In the genomic region with DNA sequence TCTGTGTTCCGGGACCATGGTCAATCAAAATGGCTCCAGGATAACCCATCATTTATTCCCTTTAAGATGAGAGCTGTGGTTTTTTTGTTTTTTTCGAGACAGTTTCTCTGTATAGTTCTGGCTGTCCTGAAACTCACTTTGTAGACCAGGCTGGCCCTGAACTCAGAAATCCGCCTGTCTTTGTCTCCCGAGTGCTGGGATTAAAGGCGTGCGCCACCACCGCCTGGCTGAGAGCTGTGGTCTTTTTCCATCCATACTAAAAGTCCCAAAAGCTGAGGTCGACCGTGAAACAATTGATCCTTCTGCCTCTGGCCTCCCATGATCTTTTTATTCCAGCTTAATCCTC, we compare ENCODE assay signal across 8 mouse cellular contexts. TPM values are rescaled to one million over a fixed set of nuclear protein-coding genes. Genes with fewer than 3 reads are reported as not detected.
DNase-seq lines count a peak whose midpoint lies in the region; ATAC-seq and TF ChIP-seq lines count a peak whose summit lies in the region.

No protein-coding gene starts in this region.

- no peak for TF ChIP-seq CTCF in cerebellum, adult 2 months (IDR thresholded peaks at IDR 0.05; ENCODE audit: borderline replicate concordance, insufficient read depth, low read depth, low read length)
- TF ChIP-seq CTCF in intestine, postnatal 0 days (IDR thresholded peaks at IDR 0.05; ENCODE audit: low read depth): no peak

- H3K36me3 ChIP-seq in intestine, postnatal 0 days (ENCODE audit: control insufficient read depth, insufficient read depth): peaks cover 15% of the 10 kb centered on the region
- 0 out of 2 replicates have a peak, but pooled peaks cover 8% of the 10 kb centered on the region for H3K36me3 ChIP-seq in midbrain, embryonic 15.5 days (replicated peaks)

- WGBS in cerebellum, adult 2 months: 2% methylated on average over 9 of the region's 9 CpGs
- WGBS in intestine, postnatal 0 days: 11% methylated on average over 9 of the region's 9 CpGs
- whole genome bisulfite sequencing in midbrain, embryonic 15.5 days: under 1% methylated on average over 9 of the region's 9 CpGs

- peak overlapping the region; percentile 99 for H3K9ac ChIP-seq in intestine, postnatal 0 days (ENCODE audit: low read depth, low read length)
- H3K9ac ChIP-seq in midbrain, embryonic 15.5 days: peak overlapping the region; percentile 98

- no peaks in the 10 kb centered on the region for H3K9me3 ChIP-seq in intestine, postnatal 0 days (ENCODE audit: control insufficient read depth)
- no peaks in the 10 kb centered on the region for H3K9me3 ChIP-seq in midbrain, embryonic 15.5 days

- H3K4me2 ChIP-seq in intestine, postnatal 0 days (replicated peaks; ENCODE audit: low read depth): peak overlapping the region; percentile 80
- H3K4me2 ChIP-seq in midbrain, embryonic 15.5 days: peak overlapping the region; percentile 57

- TF ChIP-seq POLR2A in cerebellum, adult 2 months (IDR thresholded peaks at IDR 0.05; ENCODE audit: borderline replicate concordance, insufficient read depth, low read length): no peak

- ATAC-seq in intestine, postnatal 0 days: no peak
- 0 out of 2 replicates have a peak, but pooled peaks have one; percentile 7 for ATAC-seq in midbrain, embryonic 15.5 days (replicated peaks)

- H3K27me3 ChIP-seq in cerebellum, adult 2 months (ENCODE audit: control insufficient read depth, insufficient read depth, low read length): no peaks in the 10 kb centered on the region
- H3K27me3 ChIP-seq in intestine, postnatal 0 days (replicated peaks; ENCODE audit: control insufficient read depth, insufficient read depth, low read length): no peaks in the 10 kb centered on the region
- no peaks in the 10 kb centered on the region for H3K27me3 ChIP-seq in midbrain, embryonic 15.5 days (replicated peaks)

- H3K27ac ChIP-seq in cerebellum, adult 2 months (ENCODE audit: insufficient read depth, low read length): peak overlapping the region; percentile 86; the same call in 1 of the 2 replicates
- H3K27ac ChIP-seq in intestine, postnatal 0 days (ENCODE audit: low read depth, low read length): peak overlapping the region; percentile 100
- H3K27ac ChIP-seq in midbrain, embryonic 15.5 days: peak overlapping the region; percentile 99

- peaks cover 3% of the 10 kb centered on the region; the same call in 1 of the 2 replicates for H3K4me1 ChIP-seq in cerebellum, adult 2 months (ENCODE audit: control insufficient read depth, insufficient read depth, low read length)
- H3K4me1 ChIP-seq in intestine, postnatal 0 days (replicated peaks; ENCODE audit: control insufficient read depth, insufficient read depth, low read length): peaks cover 9% of the 10 kb centered on the region; the same call in 1 of the 2 replicates
- H3K4me1 ChIP-seq in midbrain, embryonic 15.5 days: peaks cover 36% of the 10 kb centered on the region

- peak overlapping the region; percentile 93 for H3K4me3 ChIP-seq in cerebellum, adult 2 months (replicated peaks; ENCODE audit: insufficient read depth, low read depth, low read length)
- H3K4me3 ChIP-seq in intestine, postnatal 0 days (ENCODE audit: low read depth, low read length): peak overlapping the region; percentile 95
- H3K4me3 ChIP-seq in midbrain, embryonic 15.5 days: peak overlapping the region; percentile 94

- DNase-seq in cerebellum, adult 2 months: peak in 1 of 2 experiments; percentile 32
- DNase-seq in cerebellum, adult 9-10 months: no peak
- DNase-seq in thymus, postnatal 25 days: peak; percentile 16
- DNase-seq in thymus, postnatal 14 days: no peak
- DNase-seq in left cerebral cortex, adult 9 months (ENCODE audit: low spot score in 2 of 2): no peak
- no peak for DNase-seq in frontal cortex, adult 2 months (ENCODE audit: extremely low spot score in 1 of 2, low spot score in 1 of 2)

RNA-seq across cellular contexts. Expression of a gene that starts 0.8 kb away (rescaled TPM):
- 85.6 and 96.7 TPM in 2 replicates for polyA plus RNA-seq in cerebellum, adult 2 months (2012; rRNA removed)
- polyA plus RNA-seq in intestine, postnatal 0 days (2015; fragmentation: Nextera tagmentation; extraction: Ambion mirVana): 47.6 and 52.8 TPM in 2 replicates
- 68.6 and 69.9 TPM in 2 replicates for polyA plus RNA-seq in midbrain, embryonic 15.5 days (2015; fragmentation: Nextera tagmentation; extraction: Ambion mirVana)
- polyA plus RNA-seq in frontal cortex, adult 2 months (2012; rRNA removed): 75.7 and 79.8 TPM in 2 replicates
